Mouse (Mus musculus) cortical plate, adult 2 months (tissue): ENCODE results near the gene Rreb1. TPM values are rescaled to one million over a fixed set of nuclear protein-coding genes. Genes with fewer than 3 reads are reported as not detected.
"Not testable (repeated sequence)": the region's sequence is repeated elsewhere in the genome, so short reads cannot be mapped to it uniquely, and the experiment has no call there.

Experiments used
- H3K27ac ChIP-seq: fragments of 200-500 bp; 2 replicates; pipeline ENCODE4 v1.5.1; 2012; ENCODE audit warnings: low read length, control low read depth, inconsistent platforms; ENCODE audit not compliant: insufficient read depth
- H3K4me1 ChIP-seq: fragments of 200-500 bp; 2 replicates; pipeline ENCODE4 v1.6.1; 2011; ENCODE audit warnings: low read length; ENCODE audit not compliant: control insufficient read depth, insufficient read depth
- H3K4me3 ChIP-seq: fragments of 200-500 bp; 2 replicates; pipeline ENCODE4 v1.5.1; 2011; ENCODE audit warnings: mild to moderate bottlenecking, low read length, control low read depth; ENCODE audit not compliant: insufficient read depth
- CTCF ChIP-seq: fragments of 200-500 bp; IDR thresholded peaks from 2 replicates; pipeline ENCODE4 v1.5.1; 2011; ENCODE audit warnings: mild to moderate bottlenecking, control low read depth, low read length; ENCODE audit not compliant: insufficient read depth; ENCODE audit errors: extremely low read depth
- POLR2A ChIP-seq: fragments of 200-500 bp; IDR thresholded peaks from 2 replicates; pipeline ENCODE4 v1.6.1; 2011; ENCODE audit warnings: mild to moderate bottlenecking, low read length, control low read depth; ENCODE audit not compliant: insufficient read depth; ENCODE audit errors: extremely low read depth
- polyA plus RNA-seq: library from polyadenylated mRNA; depleted of rRNA; stranded (reverse); fragments of >200 nt; gene quantifications from 2 replicates; pipeline ENCODE4 v1.2.3, GENCODE M21; 2012

The Rreb1 gene
- polyA plus RNA-seq, 1 experiment: 32.0 TPM

DNA sequence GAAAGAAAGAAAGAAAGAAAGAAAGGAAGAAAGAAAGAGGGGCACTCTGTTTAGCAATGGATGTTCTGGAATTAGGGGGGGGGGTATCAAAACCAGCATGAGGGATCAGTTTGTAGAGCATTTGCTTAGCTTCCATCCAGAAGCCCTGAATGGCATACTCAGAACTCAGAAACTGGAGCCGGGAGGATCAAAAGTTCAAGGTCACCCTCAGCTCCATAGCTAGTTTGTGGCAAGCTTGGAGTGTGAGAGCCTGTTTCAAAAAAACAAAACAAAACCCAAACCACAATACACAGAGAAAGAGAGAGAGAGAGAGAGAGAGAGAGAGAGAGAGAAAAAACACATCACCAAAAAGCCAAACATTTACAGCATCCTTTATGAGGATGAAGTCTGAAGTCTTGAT is 57.1 kb downstream of the Rreb1 start:
- Histone ChIP-seq H3K27ac (no peak overlapping the region), H3K4me1 (no peaks in the 10 kb centered on the region), H3K4me3 (no peak overlapping the region)
- TF ChIP-seq POLR2A (no peak), CTCF (no peak)

GRCm38 (mm10) chr13:37835811-37836210 is 57.6 kb downstream of the Rreb1 start:
- not testable (repeated sequence) for H3K4me3 ChIP-seq, H3K4me1 ChIP-seq, H3K27ac ChIP-seq

- H3K4me3 ChIP-seq: no peak overlapping the region
- H3K4me1 ChIP-seq: no peaks in the 10 kb centered on the region
- no peak overlapping the region for H3K27ac ChIP-seq
- no peak for TF ChIP-seq CTCF
- TF ChIP-seq POLR2A: no peak
These were observed 59.2 kb downstream of the Rreb1 start for GRCm38 (mm10) chr13:37837372-37837771.

DNA sequence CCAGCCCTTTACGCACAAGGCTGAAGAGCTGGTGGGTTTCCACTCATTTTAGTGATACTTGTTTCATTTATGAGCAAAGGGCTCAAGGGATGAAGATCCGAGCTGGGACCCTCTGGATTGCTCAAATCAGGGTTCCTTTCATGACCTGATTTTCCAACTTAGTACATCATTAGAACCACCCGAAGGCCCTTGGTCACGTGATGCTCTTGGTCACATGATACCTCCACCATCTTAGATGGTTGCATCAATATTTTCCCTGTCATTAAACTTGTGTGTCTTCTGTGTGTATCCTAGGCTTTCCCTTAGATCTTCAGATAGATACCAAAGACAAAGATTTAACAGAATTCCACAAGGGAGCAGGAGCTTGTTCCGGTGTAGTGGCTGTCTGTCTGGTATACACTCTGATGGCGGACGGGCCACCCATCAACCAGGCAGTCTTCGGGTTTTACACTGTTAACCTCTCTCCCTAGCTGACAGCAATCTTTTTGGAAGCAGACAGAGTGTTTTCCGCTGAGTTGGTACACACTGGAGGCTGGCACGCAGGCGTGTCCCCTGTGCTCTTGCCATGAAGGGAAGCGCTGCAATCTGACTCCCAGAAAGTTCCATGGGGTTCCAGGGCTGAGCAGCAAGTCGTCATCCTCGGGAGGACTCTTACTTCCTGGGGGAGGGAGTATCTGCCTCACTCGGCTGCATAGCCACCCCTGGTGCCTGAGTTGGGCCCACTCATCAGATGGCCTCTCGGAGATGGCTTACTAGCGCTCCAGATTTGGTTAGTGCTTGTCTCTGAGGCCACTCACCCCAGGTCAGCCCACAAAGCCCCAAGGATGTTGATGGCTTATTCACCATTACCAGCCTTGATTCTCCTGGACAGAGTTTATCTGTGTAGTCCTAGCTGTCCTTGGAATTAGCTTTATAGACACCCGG is 60.3 kb downstream of the Rreb1 start:
- Histone ChIP-seq H3K4me1 (no peaks in the 10 kb centered on the region), H3K4me3 (no peak overlapping the region), H3K27ac (no peak overlapping the region)
- TF ChIP-seq CTCF: no peak
- no peak for TF ChIP-seq POLR2A

- Histone ChIP-seq H3K27ac (no peak overlapping the region), H3K4me1 (no peaks in the 10 kb centered on the region), H3K4me3 (no peak overlapping the region)
- TF ChIP-seq CTCF (no peak), POLR2A (no peak)
These were observed 65.0 kb downstream of the Rreb1 start for GRCm38 (mm10) chr13:37843241-37843640.

DNA sequence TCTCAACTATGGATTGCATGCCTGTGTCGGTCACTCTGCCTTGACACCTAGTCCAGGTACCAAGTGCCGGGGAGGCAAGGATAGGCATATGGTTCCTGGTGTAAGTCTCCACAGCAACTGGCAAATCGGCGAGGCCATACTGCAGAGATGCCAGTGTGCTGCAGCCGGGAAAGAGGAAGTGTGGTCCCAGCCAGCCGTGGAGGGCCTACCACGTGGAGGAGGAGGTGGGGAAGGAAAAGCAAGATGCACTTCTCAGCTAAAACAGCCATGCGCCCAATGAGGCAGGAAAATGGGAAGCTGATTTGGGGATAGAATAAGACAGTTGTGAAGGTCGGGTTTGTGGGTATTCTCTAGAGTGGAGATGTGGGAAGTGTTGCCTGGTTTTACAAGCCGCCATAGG is 65.6 kb downstream of the Rreb1 start:
- H3K27ac ChIP-seq: no peak overlapping the region
- no peak overlapping the region for H3K4me3 ChIP-seq
- TF ChIP-seq CTCF (no peak), POLR2A (no peak)
- no peaks in the 10 kb centered on the region for H3K4me1 ChIP-seq

DNA sequence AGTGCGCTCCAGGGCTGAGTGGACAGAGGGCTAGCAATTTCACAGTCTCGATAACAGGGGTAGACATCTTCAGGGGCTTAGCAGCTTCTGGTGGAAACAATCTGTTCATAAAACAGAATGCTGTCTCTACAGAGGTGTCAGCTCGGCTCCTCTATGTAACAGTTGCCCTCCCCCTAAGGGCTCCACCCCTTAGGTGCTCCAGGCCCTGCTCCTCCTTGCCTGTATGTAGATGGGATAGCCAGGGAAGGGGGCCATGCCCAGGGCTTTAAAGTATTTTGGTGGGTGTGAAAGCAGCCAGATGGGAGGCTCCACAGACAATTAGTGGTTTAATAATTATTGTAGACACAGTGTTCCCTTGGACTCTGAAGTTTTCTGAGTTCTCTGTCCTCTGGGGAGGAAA is 67.0 kb downstream of the Rreb1 start:
- H3K4me1 ChIP-seq: no peaks in the 10 kb centered on the region
- H3K4me3 ChIP-seq: no peak overlapping the region
- TF ChIP-seq POLR2A: no peak
- TF ChIP-seq CTCF: no peak
- H3K27ac ChIP-seq: no peak overlapping the region

GRCm38 (mm10) chr13:37845641-37846040 is 67.4 kb downstream of the Rreb1 start:
- Histone ChIP-seq H3K4me1 (no peaks in the 10 kb centered on the region), H3K27ac (no peak overlapping the region), H3K4me3 (no peak overlapping the region)
- no peak for TF ChIP-seq CTCF
- no peak for TF ChIP-seq POLR2A

DNA sequence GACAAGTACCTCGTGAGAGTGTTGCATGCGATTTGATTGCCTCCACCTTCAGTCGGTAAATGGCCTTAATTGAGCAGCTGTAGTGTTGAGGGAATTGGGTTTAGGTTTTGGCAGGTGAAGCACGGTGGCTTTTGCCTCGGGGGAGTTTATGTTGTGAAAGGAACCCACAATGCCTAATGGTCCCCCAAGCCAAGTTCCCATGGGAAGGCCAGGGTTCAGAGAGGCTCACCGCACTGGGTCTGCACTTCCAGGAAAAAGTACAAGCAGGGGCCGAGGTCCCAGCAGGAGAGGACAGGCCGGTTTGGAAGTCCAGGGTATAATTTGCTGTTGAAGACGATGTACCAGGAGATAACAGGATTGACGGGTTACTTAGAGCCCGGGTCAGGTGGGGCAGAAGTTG is 68.3 kb downstream of the Rreb1 start:
- Histone ChIP-seq H3K4me3 (no peak overlapping the region), H3K27ac (no peak overlapping the region), H3K4me1 (no peaks in the 10 kb centered on the region)
- TF ChIP-seq CTCF: no peak
- TF ChIP-seq POLR2A: no peak

GRCm38 (mm10) chr13:37846962-37847570 is 68.9 kb downstream of the Rreb1 start:
- TF ChIP-seq CTCF (no peak), POLR2A (no peak)
- Histone ChIP-seq H3K4me3 (no peak overlapping the region), H3K4me1 (no peaks in the 10 kb centered on the region), H3K27ac (no peak overlapping the region)
